Mouse (Mus musculus) liver, postnatal 0 days (tissue): Measurements from ENCODE around the gene Sertad3.

ENCODE experiments used
- CTCF ChIP-seq: sonication (generic); IDR thresholded peaks from 2 replicates; pipeline ENCODE4 v1.5.1; 2016; ENCODE audit warnings: antibody characterized with exemption, low read depth
- EP300 ChIP-seq: IDR thresholded peaks from 2 replicates; pipeline ENCODE4 v1.6.1; 2016; ENCODE audit warnings: antibody characterized with exemption, low read depth, mild to moderate bottlenecking

GRCm38 (mm10) chr7:27489270-27489869, 15.8 kb downstream of the Sertad3 start:
- TF ChIP-seq CTCF: no peak
- no peak for TF ChIP-seq EP300
